Mouse (Mus musculus): ENCODE measurements around the gene Pcbp3. TPM values are rescaled to one million over a fixed set of nuclear protein-coding genes. Genes with fewer than 3 reads are reported as not detected.

Gene Pcbp3
- polyA plus RNA-seq, 1 experiment from 2014 or later = 15.3 TPM

GRCm38 (mm10) chr10:76970974-76971373 is 9.3 kb upstream of the Pcbp3 start:
- H3K4me3 ChIP-seq (ENCODE audit: low read depth, low read length) = no peak overlapping the region
- H3K9me3 ChIP-seq (ENCODE audit: control insufficient read depth, low read length) = no peaks in the 10 kb centered on the region
- H3K9ac ChIP-seq (ENCODE audit: low read length) = no peak overlapping the region
- no peaks in the 10 kb centered on the region for H3K27me3 ChIP-seq (ENCODE audit: control insufficient read depth, insufficient read depth, low read length)
- DNase-seq (ENCODE audit: low spot score) = no peak
- no peaks in the 10 kb centered on the region for H3K4me1 ChIP-seq (replicated peaks; ENCODE audit: control insufficient read depth, insufficient read depth)
- no peak for TF ChIP-seq CTCF (IDR thresholded peaks at IDR 0.05; ENCODE audit: low read depth)
- no peak for TF ChIP-seq EP300 (optimal IDR thresholded peaks at IDR 0.05)
- 59% methylated on average over 7 of the region's 7 CpGs for WGBS
- H3K27ac ChIP-seq (replicated peaks) = no peak overlapping the region
- no peaks in the 10 kb centered on the region for H3K36me3 ChIP-seq (ENCODE audit: control insufficient read depth, insufficient read depth, low read length)
- H3K4me2 ChIP-seq (replicated peaks; ENCODE audit: low read depth) = no peak overlapping the region
- no peak for ATAC-seq (ENCODE audit: low FRiP score, low TSS enrichment)

GRCm38 (mm10) chr10:76964436-76964835 is 2.7 kb upstream of the Pcbp3 start:
- no peak for ATAC-seq (ENCODE audit: low FRiP score, low TSS enrichment)
- TF ChIP-seq CTCF (IDR thresholded peaks at IDR 0.05; ENCODE audit: low read depth) (no peak), EP300 (optimal IDR thresholded peaks at IDR 0.05) (no peak)
- Histone ChIP-seq H3K4me3 (ENCODE audit: low read depth, low read length) (no peak overlapping the region), H3K9me3 (ENCODE audit: control insufficient read depth, low read length) (no peaks in the 10 kb centered on the region), H3K27me3 (ENCODE audit: control insufficient read depth, insufficient read depth, low read length) (no peaks in the 10 kb centered on the region), H3K9ac (ENCODE audit: low read length) (no peak overlapping the region), H3K4me1 (replicated peaks; ENCODE audit: control insufficient read depth, insufficient read depth) (0 out of 2 replicates have a peak, but pooled peaks cover 3% of the 10 kb centered on the region), H3K4me2 (replicated peaks; ENCODE audit: low read depth) (no peak overlapping the region), H3K36me3 (ENCODE audit: control insufficient read depth, insufficient read depth, low read length) (no peaks in the 10 kb centered on the region), H3K27ac (replicated peaks) (no peak overlapping the region)
- peak; percentile 20 for DNase-seq (ENCODE audit: low spot score)
- WGBS = 21% methylated on average over 6 of the region's 6 CpGs

GRCm38 (mm10) chr10:76963997-76964396 is 2.3 kb upstream of the Pcbp3 start:
- Histone ChIP-seq H3K27me3 (ENCODE audit: control insufficient read depth, insufficient read depth, low read length) (no peaks in the 10 kb centered on the region), H3K36me3 (ENCODE audit: control insufficient read depth, insufficient read depth, low read length) (no peaks in the 10 kb centered on the region), H3K9me3 (ENCODE audit: control insufficient read depth, low read length) (no peaks in the 10 kb centered on the region), H3K9ac (ENCODE audit: low read length) (no peak overlapping the region), H3K4me3 (ENCODE audit: low read depth, low read length) (no peak overlapping the region), H3K4me1 (replicated peaks; ENCODE audit: control insufficient read depth, insufficient read depth) (0 out of 2 replicates have a peak, but pooled peaks cover 3% of the 10 kb centered on the region), H3K27ac (replicated peaks) (no peak overlapping the region), H3K4me2 (replicated peaks; ENCODE audit: low read depth) (no peak overlapping the region)
- peak; percentile 15 for DNase-seq (ENCODE audit: low spot score)
- TF ChIP-seq EP300 (optimal IDR thresholded peaks at IDR 0.05) = no peak
- TF ChIP-seq CTCF (IDR thresholded peaks at IDR 0.05; ENCODE audit: low read depth) = no peak
- no peak for ATAC-seq (ENCODE audit: low FRiP score, low TSS enrichment)
- WGBS = 30% methylated on average over 9 of the region's 9 CpGs

- H3K27ac ChIP-seq (replicated peaks) = no peak overlapping the region
- peak overlapping the region; percentile 74 for H3K9ac ChIP-seq (ENCODE audit: low read length)
- H3K4me2 ChIP-seq (replicated peaks; ENCODE audit: low read depth) = peak overlapping the region; percentile 97
- 0 out of 2 replicates have a peak, but pooled peaks cover 3% of the 10 kb centered on the region for H3K4me1 ChIP-seq (replicated peaks; ENCODE audit: control insufficient read depth, insufficient read depth)
- no peaks in the 10 kb centered on the region for H3K36me3 ChIP-seq (ENCODE audit: control insufficient read depth, insufficient read depth, low read length)
- H3K4me3 ChIP-seq (ENCODE audit: low read depth, low read length) = peak overlapping the region; percentile 54
- H3K9me3 ChIP-seq (ENCODE audit: control insufficient read depth, low read length) = no peaks in the 10 kb centered on the region
- TF ChIP-seq CTCF (IDR thresholded peaks at IDR 0.05; ENCODE audit: low read depth) = no peak
- no peak for TF ChIP-seq EP300 (optimal IDR thresholded peaks at IDR 0.05)
- H3K27me3 ChIP-seq (ENCODE audit: control insufficient read depth, insufficient read depth, low read length) = no peaks in the 10 kb centered on the region
- 12% methylated on average over 11 of the region's 11 CpGs for WGBS
- ATAC-seq (ENCODE audit: low FRiP score, low TSS enrichment) (no peak), DNase-seq (ENCODE audit: low spot score) (no peak)
These were observed 531 bp downstream of the Pcbp3 start for GRCm38 (mm10) chr10:76961156-76961555.

- no peaks in the 10 kb centered on the region for H3K9me3 ChIP-seq (ENCODE audit: control insufficient read depth, low read length)
- H3K4me2 ChIP-seq (replicated peaks; ENCODE audit: low read depth) = no peak overlapping the region
- H3K36me3 ChIP-seq (ENCODE audit: control insufficient read depth, insufficient read depth, low read length) = no peaks in the 10 kb centered on the region
- DNase-seq (ENCODE audit: low spot score) (no peak), ATAC-seq (ENCODE audit: low FRiP score, low TSS enrichment) (no peak)
- H3K4me1 ChIP-seq (replicated peaks; ENCODE audit: control insufficient read depth, insufficient read depth) = 0 out of 2 replicates have a peak, but pooled peaks cover 3% of the 10 kb centered on the region
- H3K27ac ChIP-seq (replicated peaks) = no peak overlapping the region
- no peak overlapping the region for H3K9ac ChIP-seq (ENCODE audit: low read length)
- no peak overlapping the region for H3K4me3 ChIP-seq (ENCODE audit: low read depth, low read length)
- 41% methylated on average over 3 of the region's 3 CpGs for WGBS
- TF ChIP-seq EP300 (optimal IDR thresholded peaks at IDR 0.05) = no peak
- TF ChIP-seq CTCF (IDR thresholded peaks at IDR 0.05; ENCODE audit: low read depth) = no peak
- no peaks in the 10 kb centered on the region for H3K27me3 ChIP-seq (ENCODE audit: control insufficient read depth, insufficient read depth, low read length)
These were observed 3.5 kb downstream of the Pcbp3 start for GRCm38 (mm10) chr10:76958201-76958600.

- TF ChIP-seq EP300 (optimal IDR thresholded peaks at IDR 0.05) (no peak), CTCF (IDR thresholded peaks at IDR 0.05; ENCODE audit: low read depth) (no peak)
- ATAC-seq (ENCODE audit: low FRiP score, low TSS enrichment) = no peak
- Histone ChIP-seq H3K9me3 (ENCODE audit: control insufficient read depth, low read length) (no peaks in the 10 kb centered on the region), H3K4me1 (replicated peaks; ENCODE audit: control insufficient read depth, insufficient read depth) (no peaks in the 10 kb centered on the region), H3K27ac (replicated peaks) (no peak overlapping the region), H3K36me3 (ENCODE audit: control insufficient read depth, insufficient read depth, low read length) (no peaks in the 10 kb centered on the region), H3K9ac (ENCODE audit: low read length) (no peak overlapping the region), H3K4me2 (replicated peaks; ENCODE audit: low read depth) (no peak overlapping the region), H3K4me3 (ENCODE audit: low read depth, low read length) (no peak overlapping the region), H3K27me3 (ENCODE audit: control insufficient read depth, insufficient read depth, low read length) (no peaks in the 10 kb centered on the region)
- WGBS = 39% methylated on average over 6 of the region's 6 CpGs
- DNase-seq (ENCODE audit: low spot score) = no peak
These were observed 5.5 kb downstream of the Pcbp3 start for GRCm38 (mm10) chr10:76956200-76956599.

All from stomach, postnatal 0 days (tissue).